Mouse (Mus musculus) MN1 (cell line): ENCODE data around the gene Klhl36.

Experiments used
- DNase-seq: peaks from one replicate; pipeline ENCODE4 v3.0.0-alpha.2; 2016; ENCODE audit warnings: low spot score

Gene Klhl36

DNA sequence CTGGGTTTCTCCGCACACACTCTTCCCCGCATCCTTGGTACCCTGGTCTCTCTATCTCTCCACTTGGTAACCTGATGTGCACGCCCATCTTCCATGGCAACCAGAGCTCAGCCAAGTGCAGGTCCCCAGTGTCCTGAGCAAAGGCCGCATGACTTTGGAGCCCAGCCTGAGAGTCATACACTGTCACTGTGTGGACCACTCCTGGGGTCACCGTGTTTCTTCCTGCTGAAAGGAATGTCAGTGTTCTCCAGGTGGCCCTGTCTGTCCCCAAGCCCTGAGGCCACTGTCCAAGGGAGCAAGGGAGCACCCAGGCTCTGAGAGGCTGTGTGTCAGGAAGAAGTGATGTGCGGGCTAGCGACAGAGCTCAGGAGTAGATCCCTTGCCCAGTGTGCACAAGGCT is 21.2 kb downstream of the Klhl36 start:
- DNase-seq: no peak

DNA sequence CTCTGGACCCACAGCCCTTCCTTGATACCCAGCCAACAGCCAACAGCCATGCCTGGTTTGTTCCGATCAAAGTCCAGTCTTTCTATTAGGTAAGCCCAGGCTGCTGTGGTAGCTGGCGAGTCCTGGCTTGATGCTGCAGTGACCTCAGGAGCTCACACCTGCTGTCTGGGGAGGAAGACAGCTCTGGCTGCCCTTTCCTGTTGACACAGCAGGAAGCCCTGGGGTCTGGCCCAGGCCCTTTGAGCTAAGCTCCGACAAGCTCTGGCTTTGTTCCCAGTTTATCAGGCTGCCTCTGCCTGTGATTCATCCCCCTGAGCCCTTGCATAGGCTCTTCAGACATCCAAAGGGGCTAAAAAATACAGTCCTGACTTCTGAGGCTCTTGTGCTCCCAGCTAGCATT is 23.5 kb downstream of the Klhl36 start:
- DNase-seq: peak; percentile 96

DNA sequence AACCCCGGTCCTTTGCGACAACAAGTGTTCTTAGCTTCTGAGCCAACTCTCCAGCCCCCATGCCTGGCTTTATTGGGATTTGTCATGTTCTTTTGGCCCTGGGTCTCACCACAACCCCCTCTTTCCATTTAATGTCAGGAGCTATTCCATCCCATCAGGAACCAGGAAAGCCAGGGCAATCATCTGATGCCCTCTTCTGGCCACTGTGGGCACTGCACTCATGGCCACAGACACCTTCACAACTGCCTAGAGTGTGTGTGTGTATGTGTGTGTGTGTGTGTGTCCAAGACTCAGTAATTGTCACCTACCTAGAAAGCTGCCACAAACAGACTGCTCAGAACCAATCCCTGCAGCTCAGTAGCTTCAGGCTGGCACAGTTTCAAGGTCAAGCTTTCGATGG is 25.1 kb downstream of the Klhl36 start:
- DNase-seq: no peak

DNA sequence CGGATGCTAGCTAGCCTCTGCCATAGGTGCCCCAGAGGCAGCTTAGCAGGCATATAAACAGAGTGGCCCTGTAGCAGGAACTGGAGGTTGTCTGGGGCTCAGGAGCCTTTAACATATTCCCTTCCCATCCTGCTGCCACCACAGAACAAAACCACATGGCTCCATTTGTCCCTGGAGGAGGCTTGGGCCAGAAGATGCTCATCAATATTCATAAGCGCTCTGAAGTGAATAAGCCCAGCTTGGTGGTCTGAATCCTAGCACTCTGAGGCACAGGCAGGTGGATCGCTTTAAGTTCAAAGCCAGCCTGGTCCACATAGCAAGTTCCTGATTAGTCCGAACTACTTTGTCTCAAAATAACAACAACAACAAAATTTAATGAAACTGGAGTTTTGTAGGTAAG is 25.9 kb downstream of the Klhl36 start:
- DNase-seq: peak; percentile 63

DNA sequence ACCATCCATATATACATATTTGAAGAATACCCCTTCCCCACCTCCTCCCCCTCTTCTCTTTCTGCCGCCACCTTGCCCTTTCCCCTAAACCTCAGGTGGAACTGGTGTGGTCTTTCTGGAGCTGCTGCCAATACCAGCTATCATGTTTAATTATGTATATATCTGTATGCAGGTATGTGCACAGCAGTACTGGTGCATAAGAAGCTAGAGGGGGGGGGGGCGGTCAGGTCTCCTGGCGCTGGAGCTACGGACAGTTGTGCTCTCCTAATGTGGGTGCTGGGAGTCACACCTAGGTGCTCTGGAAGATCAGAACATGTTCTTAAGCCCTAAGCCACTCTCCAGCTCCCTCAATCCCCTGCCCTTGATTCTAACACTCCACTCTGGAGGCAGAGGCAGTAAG is 35.0 kb downstream of the Klhl36 start:
- DNase-seq: no peak

DNA sequence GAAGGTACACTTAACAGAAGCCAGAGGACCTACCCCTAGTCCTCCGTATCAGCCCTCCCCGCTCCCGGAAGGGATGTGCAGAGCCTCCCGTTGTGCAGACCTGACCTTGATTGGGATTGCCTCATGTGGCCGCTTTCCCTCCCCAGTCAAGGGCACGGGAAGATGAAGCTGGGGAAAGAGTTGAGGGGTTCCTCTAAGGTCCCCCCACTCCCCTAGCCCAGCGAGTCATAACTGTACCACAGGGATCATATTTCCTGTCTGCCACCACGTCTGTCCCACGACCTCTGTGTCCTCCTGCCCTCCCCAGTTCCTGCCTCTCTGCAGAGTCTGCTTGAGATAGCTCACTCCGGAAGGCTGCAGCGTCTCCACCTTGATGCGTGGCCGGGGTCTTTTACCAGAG is 35.9 kb downstream of the Klhl36 start:
- no peak for DNase-seq

DNA sequence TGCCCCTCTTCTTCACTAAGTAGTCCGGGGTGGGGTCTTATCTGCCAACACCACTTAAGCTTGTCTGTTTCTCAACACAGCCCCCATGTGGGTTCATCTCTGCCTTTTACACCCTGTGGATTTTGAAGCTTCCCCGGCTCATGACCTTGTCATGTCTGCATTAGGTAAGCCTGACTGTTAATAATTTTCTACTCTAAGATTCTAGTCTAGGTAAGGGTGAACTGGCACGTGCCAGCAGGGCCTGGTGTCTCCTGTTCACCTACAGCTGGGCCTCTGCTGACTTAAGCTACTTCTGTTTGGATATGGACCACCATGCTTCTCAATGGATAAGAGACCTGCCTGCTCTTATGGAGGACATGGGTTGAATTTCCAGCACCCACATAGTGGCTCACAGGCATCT is 39.3 kb downstream of the Klhl36 start:
- no peak for DNase-seq

DNA sequence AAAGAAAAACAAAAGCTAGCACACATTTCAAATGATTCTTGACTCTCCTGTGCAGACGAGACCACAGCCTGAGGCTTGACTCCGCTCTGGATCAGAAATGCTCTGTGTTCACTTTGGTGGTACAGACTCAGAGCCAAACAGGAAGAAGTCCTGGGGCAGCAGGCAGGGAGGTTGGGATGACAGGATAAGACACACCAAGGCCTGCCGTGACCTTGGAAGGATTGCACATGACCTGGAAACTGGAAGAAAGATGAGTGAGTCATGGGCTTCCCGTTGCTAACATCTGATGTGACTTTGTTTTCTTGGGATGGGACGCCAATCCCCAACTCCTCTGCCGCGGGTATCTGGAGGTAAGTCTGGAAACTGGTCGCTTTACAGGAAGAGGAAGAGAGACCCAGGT is 39.9 kb downstream of the Klhl36 start:
- DNase-seq: no peak

DNA sequence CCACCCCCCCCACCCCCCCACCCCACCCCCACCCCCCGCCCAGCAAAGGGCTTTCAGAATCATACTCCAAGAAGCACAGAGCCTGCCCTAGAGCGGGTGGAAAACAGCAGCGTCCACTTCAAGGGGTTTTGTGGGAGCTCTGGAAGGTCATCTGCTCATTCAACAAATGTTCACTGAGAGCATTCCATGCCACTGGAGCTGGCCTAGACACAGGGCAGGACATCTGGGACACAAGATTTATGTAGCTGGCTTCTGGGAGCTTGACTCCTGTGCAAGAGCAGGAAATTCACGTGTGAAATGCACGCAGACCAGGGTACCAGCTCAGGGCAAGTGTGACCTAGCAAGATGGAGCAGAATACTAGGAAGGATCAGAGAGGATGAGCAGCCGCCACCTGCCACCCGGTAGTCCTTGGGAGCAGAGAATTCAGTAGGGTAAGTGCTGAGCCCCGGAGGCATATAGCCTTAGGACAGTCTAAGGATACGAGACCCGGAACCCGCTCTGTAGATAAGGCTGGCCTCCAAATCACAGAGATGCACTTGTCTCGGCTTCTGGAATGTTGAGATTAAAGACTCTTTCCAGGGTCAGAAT is 42.4 kb downstream of the Klhl36 start:
- peak; percentile 46 for DNase-seq

DNA sequence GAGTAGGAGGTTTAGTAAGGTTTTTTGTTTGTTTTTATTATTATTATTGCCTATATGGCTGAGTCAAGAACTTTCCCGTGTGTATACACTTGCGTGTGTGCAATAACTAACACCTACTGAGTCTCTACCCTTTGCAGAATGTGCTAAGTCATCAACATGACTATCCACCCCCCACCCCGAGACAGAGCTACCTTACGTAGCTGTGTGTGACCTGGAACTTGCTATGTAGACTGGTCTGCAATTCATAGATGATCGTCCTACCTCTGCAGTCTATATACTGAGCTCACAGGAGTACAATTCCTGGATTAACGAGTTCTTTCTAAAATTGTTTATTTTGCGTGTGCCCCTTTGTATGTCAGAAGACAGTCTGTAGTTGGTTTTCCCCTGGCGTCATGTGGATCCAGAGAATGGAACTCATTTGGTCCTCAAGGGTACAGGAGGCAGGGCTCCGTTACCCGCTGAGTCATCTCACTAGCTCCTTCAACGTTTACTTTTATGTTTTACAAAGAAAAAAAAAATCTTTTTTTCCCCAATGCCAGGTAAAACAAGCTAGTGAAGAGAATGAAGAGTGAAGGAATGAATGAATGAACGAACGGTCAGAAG is 48.0 kb downstream of the Klhl36 start, which contains the start of gene Usp10:
Usp10 (plus strand) TSS at position 417 of the 603 bp plus-strand sequence.
- DNase-seq: no peak

DNA sequence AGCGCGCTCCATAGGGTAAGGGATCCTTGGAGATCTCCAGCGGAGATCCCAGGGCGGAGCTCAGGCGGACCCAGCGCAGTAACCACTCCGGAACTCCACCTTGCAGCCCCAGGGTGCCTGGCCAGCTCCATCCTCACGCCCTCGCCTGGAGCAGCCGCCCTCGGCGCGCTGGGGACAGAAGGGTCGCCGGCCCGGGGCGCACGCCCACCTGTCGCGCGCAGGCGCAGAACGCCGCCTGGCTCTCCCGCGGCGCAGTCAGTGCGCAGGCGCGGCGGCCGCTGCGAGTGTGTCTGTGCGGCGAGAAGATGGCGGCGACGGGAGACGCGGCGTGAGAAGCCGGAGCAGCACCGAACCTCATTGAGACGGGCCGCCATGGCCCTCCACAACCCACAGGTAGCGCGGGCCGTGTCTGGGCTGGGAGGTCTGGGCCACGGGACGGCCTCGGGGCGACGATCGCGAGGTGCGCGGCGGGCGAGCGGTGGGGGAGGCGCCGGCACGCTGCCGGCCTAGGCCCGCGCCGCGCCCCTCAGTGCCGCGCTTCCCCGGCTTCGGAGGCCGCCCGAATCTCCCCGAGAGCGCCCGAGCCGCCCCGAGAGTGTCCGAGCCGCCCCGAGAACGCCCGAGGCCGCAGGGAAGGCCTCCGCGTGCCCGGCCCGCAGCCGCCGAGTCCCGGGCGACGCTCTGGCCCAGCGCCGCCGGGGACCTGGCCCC is 48.6 kb downstream of the Klhl36 start, which contains the start of gene Gm20388:
Gm20388 (plus strand) TSS at position 295 of the 711 bp plus-strand sequence.
- peak; percentile 97 for DNase-seq

DNA sequence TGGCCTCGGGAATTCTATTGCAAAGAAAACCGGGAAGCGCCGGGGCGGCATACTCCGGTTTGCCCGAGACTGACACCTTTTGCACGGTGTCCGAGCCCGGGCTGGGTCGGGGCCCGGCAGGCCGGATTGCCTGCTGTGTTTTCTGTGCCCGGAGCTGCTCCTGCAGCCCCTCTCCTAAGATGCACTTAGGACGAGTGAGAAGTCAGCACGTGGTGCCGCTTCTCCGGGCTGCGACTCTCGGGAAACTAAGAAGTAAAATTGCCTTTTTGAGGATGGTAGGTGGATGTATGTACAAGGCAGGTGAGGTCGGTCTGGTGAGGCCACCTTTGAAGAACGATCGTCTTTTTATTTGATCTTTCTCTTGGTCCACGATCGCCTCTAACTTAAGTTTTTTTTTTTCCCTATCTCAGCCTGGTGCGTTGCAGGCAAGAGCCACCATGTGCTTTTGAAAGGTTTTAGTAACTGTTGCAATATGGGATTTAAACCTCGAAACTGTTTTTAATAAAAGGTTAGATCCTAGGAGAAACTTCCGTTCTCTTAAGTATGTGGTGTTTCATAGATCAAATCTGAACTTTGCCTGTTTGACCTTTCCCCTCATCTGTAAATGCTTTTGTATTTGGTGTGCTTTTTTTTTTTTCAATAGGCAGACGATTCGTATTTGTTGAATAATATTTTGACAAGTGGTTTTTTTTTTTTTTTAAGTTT is 49.3 kb downstream of the Klhl36 start:
- DNase-seq: no peak

DNA sequence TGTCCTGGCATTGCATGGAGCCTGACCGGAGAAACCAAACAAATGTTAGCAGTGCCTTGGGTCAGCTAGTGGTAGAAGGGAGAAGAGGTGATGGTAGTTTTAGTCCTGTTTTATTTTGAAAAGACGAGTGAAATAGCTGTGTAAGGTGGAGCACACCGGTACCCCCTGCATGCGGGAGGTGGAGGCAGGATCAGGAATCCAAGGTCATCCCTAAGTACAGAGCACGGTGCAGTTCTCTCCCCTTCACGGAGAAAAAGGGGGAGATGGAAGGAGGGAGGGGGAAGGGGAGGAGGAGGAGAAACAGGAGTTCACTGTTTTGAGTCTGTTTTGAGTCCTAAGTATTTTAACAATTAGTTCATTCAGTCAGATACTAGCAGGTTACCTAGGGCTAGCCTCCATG is 50.6 kb downstream of the Klhl36 start:
- DNase-seq: no peak

DNA sequence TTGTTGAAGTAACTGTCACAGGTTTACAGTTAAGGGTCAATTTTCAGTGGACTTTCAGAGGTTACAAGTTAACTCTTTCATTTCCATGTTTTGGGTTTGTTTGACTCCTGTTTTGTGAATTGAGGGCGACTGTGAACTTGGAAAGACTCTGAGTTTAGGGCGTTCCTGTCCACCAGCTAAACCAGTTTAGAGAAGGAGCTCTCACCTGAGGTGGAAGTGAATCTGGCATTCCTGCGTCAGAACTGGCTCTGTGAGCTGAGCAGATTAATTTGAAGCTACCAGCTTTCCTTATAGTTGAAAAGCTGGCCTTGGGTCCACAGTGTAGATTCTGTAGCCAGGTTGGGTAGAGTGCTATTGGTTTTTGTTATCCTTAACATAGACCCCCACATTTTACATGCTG is 51.1 kb downstream of the Klhl36 start:
- DNase-seq: no peak

DNA sequence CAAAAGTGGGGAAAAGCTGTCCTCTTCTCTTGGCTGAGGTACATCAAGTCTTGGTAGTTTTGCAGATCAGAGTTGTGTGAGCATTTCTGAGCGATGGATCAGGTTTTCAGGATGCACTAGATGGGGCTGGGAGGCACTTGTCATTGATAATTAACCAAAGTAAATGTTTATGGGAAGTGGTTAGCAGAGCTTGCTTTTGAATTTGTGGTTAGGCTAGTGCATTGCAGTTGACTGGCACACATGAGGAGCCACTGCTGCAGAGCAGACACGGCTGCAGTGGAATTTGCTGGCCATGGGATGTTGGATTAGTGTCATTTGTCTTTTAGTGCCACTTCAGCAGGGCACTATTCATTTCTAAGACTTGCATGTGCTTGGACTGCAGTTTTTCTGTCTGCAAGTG is 52.1 kb downstream of the Klhl36 start:
- DNase-seq: no peak

DNA sequence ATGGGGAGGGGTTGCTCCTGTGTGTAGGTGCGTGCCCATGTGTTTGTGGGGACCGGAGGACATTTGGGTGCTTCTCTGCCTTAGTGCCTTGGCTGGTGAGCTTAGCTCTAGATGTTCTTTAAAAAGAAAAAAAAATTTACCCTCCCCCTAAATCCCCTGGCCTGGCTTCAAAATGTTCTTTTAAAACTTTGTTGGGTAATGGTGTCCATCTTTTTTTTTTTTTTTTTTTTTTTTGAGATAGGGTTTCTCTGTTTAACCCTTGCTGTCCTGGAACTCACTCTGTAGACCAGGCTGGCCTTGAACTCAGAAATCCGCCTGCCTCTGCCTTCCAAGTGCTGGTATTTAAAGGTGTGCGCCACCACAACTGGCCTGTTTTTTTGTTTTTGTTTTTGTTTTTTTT is 53.2 kb downstream of the Klhl36 start:
- no peak for DNase-seq

DNA sequence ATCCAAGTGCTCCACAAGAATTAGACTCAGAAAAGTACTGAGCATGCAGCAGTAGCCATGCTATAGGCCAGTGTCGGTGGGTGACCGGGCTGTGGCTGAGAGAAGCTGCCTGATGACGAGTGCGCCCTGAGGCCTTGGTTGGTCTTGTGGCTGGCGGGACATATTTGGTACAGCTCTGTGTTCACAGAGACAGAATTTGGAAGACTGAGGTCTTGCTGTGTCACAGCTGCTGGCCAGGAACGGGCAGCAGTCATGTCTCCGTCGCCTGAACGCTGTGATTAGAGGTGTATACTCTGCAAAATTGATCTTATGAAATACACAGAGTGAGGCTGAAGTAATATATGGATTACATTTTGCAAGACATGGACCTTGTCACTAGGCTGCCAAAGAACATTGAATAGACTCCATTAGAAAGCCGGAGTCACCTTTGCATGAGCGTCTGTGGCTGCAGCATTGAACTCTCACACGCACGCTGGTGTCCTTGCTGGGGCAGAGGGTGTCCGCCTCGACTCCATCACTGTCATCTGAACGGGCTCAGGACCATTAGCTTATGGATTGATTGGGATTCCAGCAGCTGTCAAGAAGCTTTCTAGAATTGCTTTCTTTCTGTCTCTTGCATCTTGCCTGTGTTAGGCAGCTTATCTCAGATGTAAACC is 54.3 kb downstream of the Klhl36 start:
- DNase-seq: no peak

DNA sequence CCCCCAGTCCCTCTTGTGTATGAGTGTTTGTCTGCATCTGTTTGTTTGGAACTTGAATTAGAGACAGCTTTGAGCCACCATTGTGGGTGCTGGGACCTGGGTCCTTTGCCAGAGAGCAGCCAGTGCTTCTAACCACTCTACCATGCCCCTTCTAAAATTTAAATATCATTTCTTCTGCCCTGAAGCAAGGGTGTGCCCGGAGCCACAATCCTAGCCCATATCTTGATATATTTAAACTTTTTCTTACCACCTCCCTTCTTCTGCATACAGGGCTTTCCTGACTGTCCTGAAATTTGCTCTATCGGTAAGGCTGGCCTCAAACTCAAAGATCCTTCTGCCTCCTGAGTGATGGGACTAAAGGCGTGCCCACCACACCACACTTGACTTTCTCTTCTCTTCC is 55.3 kb downstream of the Klhl36 start:
- no peak for DNase-seq

DNA sequence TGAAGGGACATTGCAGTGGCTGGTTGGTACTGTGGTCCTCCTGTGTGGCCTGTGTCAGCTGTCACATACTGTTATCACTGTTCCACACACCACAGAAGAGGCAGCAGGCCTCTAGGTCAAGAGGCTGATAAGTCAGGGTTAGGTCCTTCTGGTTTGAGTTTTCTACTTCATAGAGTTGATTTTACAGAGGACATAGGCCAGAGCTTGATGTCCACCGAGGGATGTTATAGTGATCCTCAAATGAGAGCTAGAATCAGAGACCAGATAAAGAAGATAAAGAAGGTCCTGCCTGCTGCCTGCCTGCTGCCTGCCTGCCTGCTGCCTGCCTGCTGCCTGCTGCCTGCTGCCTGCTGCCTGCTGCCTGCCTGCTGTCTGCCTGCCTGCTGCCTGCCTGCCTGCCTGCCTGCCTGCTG is 56.1 kb downstream of the Klhl36 start:
- DNase-seq: no peak

DNA sequence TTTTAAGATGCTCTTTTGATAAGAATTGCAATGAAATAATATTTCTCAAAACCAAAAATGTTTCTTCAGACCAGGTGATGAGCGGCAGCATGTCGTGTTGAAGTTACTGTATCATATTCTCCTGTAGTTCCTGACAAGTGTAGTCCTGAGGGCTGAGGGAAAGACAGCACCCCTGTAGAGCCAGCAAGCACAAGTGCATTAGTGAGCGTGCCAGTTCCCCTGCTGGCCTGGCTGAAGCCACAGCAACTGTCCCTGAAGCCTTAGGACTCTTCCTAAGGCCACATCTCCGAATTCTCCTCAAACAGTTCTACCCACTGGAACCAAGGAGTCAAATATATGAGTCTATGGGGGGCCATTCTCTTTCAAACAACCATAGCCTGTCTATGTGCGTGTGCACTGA is 61.2 kb downstream of the Klhl36 start:
- no peak for DNase-seq

DNA sequence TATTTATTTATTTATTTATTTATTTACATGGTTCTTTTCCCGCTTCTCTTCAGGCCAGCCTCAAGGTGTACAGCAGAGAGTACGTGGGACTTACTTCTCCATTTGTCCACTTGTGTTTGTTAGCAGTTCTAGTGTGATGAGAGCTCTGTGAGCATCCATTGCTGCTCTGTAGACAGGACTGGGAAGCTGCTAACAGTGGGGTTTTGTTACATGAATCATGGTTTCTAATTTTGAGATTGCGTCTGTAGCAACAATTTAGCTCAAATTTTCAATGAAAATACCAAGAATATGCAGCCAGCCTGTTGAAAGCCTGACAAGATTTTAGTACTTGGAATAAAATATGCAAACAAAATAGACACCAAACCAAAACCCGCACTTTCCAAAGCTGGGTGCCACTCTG is 63.4 kb downstream of the Klhl36 start:
- no peak for DNase-seq

DNA sequence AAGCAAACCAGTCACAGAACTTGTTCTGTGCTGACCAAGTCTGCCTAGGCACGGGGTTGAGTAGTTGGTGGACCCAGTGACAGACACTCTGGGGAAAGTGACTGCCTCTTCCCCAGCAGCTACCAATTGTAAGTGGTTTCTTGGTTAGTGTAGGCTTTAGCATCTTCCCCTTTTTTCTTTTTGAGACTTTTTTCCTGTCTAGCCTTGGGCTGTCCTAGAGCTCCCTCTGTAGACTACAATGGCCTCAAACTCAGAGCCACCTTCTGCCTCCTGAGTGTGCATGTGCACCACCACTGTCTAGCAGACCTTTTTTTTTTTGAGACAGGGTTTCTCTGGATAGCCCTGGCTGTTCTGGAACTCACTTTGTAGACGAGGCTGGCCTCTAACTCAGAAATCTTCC is 64.4 kb downstream of the Klhl36 start:
- DNase-seq: peak; percentile 61
